In genomic region chr4:65279272-65279653, GRCm38 (mm10) we compare ENCODE assay signal across 20 mouse cellular contexts.
DNase-seq lines count a peak whose midpoint lies in the region; ATAC-seq and TF ChIP-seq lines count a peak whose summit lies in the region.
"Had no signal": no experiment of that assay in that cellular context is flagged by ENCODE, and none has a peak within 500 bp of the region (broad histone marks: within the 10 kb centered on the region; RNA-seq: fewer than 3 reads in every experiment).

No protein-coding gene starts in this region.

- ATAC-seq in forebrain, embryonic 16.5 days = no peak
- no peak for ATAC-seq in lung, postnatal 0 days
- no peak; the same call in 1 of the 2 replicates for ATAC-seq in forebrain, embryonic 14.5 days

- 65% methylated on average over 4 of the region's 4 CpGs for WGBS in forebrain, embryonic 10.5 days
- WGBS in forebrain, embryonic 16.5 days = 31% methylated on average over 4 of the region's 4 CpGs
- WGBS in lung, postnatal 0 days = 65% methylated on average over 4 of the region's 4 CpGs
- WGBS in lung, adult 2 months = 62% methylated on average over 4 of the region's 4 CpGs
- 39% methylated on average over 4 of the region's 4 CpGs for WGBS in forebrain, embryonic 14.5 days

- peaks cover 52% of the 10 kb centered on the region for H3K4me1 ChIP-seq in forebrain, embryonic 10.5 days
- H3K4me1 ChIP-seq in forebrain, embryonic 16.5 days (replicated peaks; ENCODE audit: control insufficient read depth, insufficient read depth, low read length) = peaks cover 13% of the 10 kb centered on the region
- no peaks in the 10 kb centered on the region for H3K4me1 ChIP-seq in lung, postnatal 0 days (ENCODE audit: insufficient read depth, low read depth, low read length)
- no peaks in the 10 kb centered on the region for H3K4me1 ChIP-seq in lung, adult 2 months (ENCODE audit: control insufficient read depth, insufficient read depth, low read length)
- H3K4me1 ChIP-seq in forebrain, embryonic 14.5 days (ENCODE audit: control insufficient read depth, insufficient read depth, low read length) = peaks cover 18% of the 10 kb centered on the region

- TF ChIP-seq EP300 in lung, postnatal 0 days (IDR thresholded peaks at IDR 0.05) = no peak

- H3K4me3 ChIP-seq in forebrain, embryonic 10.5 days = no peak overlapping the region
- H3K4me3 ChIP-seq in forebrain, embryonic 16.5 days (replicated peaks; ENCODE audit: low read length) = no peak overlapping the region
- H3K4me3 ChIP-seq in lung, postnatal 0 days (ENCODE audit: low read depth, low read length) = no peak overlapping the region
- H3K4me3 ChIP-seq in lung, adult 2 months (replicated peaks; ENCODE audit: extremely low read depth, low read depth, low read length) = no peak overlapping the region
- H3K4me3 ChIP-seq in forebrain, embryonic 14.5 days (ENCODE audit: low read depth, low read length) = no peak overlapping the region
- H3K4me3 ChIP-seq: embryonic facial prominence, embryonic 15.5 days; left cerebral cortex, adult 2 months; liver, embryonic 15.5 days had no signal

- H3K27ac ChIP-seq in forebrain, embryonic 10.5 days = peak overlapping the region; percentile 75
- H3K27ac ChIP-seq in forebrain, embryonic 16.5 days (ENCODE audit: low read length) = no peak overlapping the region
- H3K27ac ChIP-seq in lung, postnatal 0 days (ENCODE audit: low read length) = no peak overlapping the region
- H3K27ac ChIP-seq in forebrain, embryonic 14.5 days (ENCODE audit: low read depth, low read length) = no peak overlapping the region
- H3K27ac ChIP-seq: embryonic facial prominence, embryonic 15.5 days; left cerebral cortex, adult 2 months; liver, embryonic 15.5 days; macrophage had no signal

- no peak for TF ChIP-seq CTCF in lung, postnatal 0 days (IDR thresholded peaks at IDR 0.05)
- no peak for TF ChIP-seq CTCF in lung, adult 2 months (IDR thresholded peaks at IDR 0.05; ENCODE audit: insufficient read depth, low read length)

- H3K9ac ChIP-seq in forebrain, embryonic 16.5 days (replicated peaks; ENCODE audit: low read depth, low read length) = no peak overlapping the region
- H3K9ac ChIP-seq in lung, postnatal 0 days (replicated peaks; ENCODE audit: low read depth) = no peak overlapping the region
- no peak overlapping the region for H3K9ac ChIP-seq in forebrain, embryonic 14.5 days (ENCODE audit: low read length)
- H3K9ac ChIP-seq: embryonic facial prominence, embryonic 15.5 days; liver, embryonic 15.5 days had no signal

- no peak overlapping the region for H3K4me2 ChIP-seq in forebrain, embryonic 16.5 days (ENCODE audit: low read length)
- H3K4me2 ChIP-seq in lung, postnatal 0 days (replicated peaks; ENCODE audit: low read depth, low read length) = no peak overlapping the region
- H3K4me2 ChIP-seq in forebrain, embryonic 14.5 days (ENCODE audit: low read length) = no peak overlapping the region
- H3K4me2 ChIP-seq: embryonic facial prominence, embryonic 15.5 days; heart, embryonic 11.5 days; liver, embryonic 15.5 days had no signal

- no peaks in the 10 kb centered on the region for H3K36me3 ChIP-seq in forebrain, embryonic 10.5 days (replicated peaks)
- no peaks in the 10 kb centered on the region for H3K36me3 ChIP-seq in forebrain, embryonic 16.5 days (ENCODE audit: control insufficient read depth, insufficient read depth)
- H3K36me3 ChIP-seq in lung, postnatal 0 days (ENCODE audit: insufficient read depth, low read length) = no peaks in the 10 kb centered on the region
- H3K36me3 ChIP-seq in forebrain, embryonic 14.5 days (ENCODE audit: control insufficient read depth, insufficient read depth, low read length) = no peaks in the 10 kb centered on the region
- H3K36me3 ChIP-seq: embryonic facial prominence, embryonic 15.5 days; limb, embryonic 10.5 days; liver, embryonic 15.5 days had no signal

- no peak for TF ChIP-seq POLR2A in lung, adult 2 months (IDR thresholded peaks at IDR 0.05; ENCODE audit: borderline replicate concordance, extremely low read depth, low read depth, low read length)

- peaks cover 71% of the 10 kb centered on the region for H3K27me3 ChIP-seq in forebrain, embryonic 10.5 days (ENCODE audit: poor library complexity, severe bottlenecking)
- no peaks in the 10 kb centered on the region for H3K27me3 ChIP-seq in forebrain, embryonic 16.5 days (replicated peaks; ENCODE audit: control insufficient read depth, insufficient read depth, low read length)
- H3K27me3 ChIP-seq in lung, postnatal 0 days (replicated peaks; ENCODE audit: insufficient read depth, low read length) = no peaks in the 10 kb centered on the region
- H3K27me3 ChIP-seq in forebrain, embryonic 14.5 days (replicated peaks; ENCODE audit: control insufficient read depth, insufficient read depth, low read length) = no peaks in the 10 kb centered on the region
- H3K27me3 ChIP-seq: embryonic facial prominence, embryonic 15.5 days; liver, embryonic 15.5 days had no signal

- no peak for DNase-seq in forebrain, embryonic 10.5 days (ENCODE audit: extremely low spot score, low spot score)
- DNase-seq in heart, adult 9 months (ENCODE audit: low spot score in 2 of 2) = peak; percentile 15 to 26
- DNase-seq in heart, postnatal 36 days = no peak
- DNase-seq in lung, postnatal 0 days (ENCODE audit: low spot score) = peak; percentile 31
- no peak for DNase-seq in lung, adult 2 months
- DNase-seq in forebrain, embryonic 14.5 days (ENCODE audit: low spot score) = peak; percentile 24
- no peak for DNase-seq in thymus, postnatal 25 days
- DNase-seq: adrenal gland, postnatal 14 days; cerebellum, adult 9-10 months; gastrocnemius, postnatal 25 days; kidney, adult 18-20 months; right cerebral cortex, postnatal 14 days; spleen, adult 18-20 months had no signal

- no peaks in the 10 kb centered on the region for H3K9me3 ChIP-seq in forebrain, embryonic 10.5 days
- no peaks in the 10 kb centered on the region for H3K9me3 ChIP-seq in forebrain, embryonic 16.5 days (ENCODE audit: control insufficient read depth, low read length)
- H3K9me3 ChIP-seq in lung, postnatal 0 days (ENCODE audit: low read length) = no peaks in the 10 kb centered on the region
- H3K9me3 ChIP-seq in forebrain, embryonic 14.5 days (replicated peaks; ENCODE audit: control insufficient read depth, low read length) = no peaks in the 10 kb centered on the region
- H3K9me3 ChIP-seq: embryonic facial prominence, embryonic 15.5 days; limb, embryonic 10.5 days; liver, embryonic 15.5 days had no signal

- intact Hi-C loops in heart, postnatal 36 days (cut with DNase I) = no loop called here

Comparison
In these comparisons a context has a peak if more than half of its experiments do, and no peak if none do; other contexts are left out.
1. DNase-seq: peak in heart, adult 9 months (2 of 2), lung, postnatal 0 days (single experiment) and forebrain, embryonic 14.5 days (single experiment); none in forebrain, embryonic 10.5 days (single experiment), heart, postnatal 36 days (0 of 2), lung, adult 2 months (single experiment) and thymus, postnatal 25 days (single experiment).